Mouse (Mus musculus) stomach, postnatal 0 days (tissue): ENCODE data around the gene A530032D15Rik. TPM values are rescaled to one million over a fixed set of nuclear protein-coding genes. Genes with fewer than 3 reads are reported as not detected.
"Not testable (repeated sequence)": the region's sequence is repeated elsewhere in the genome, so short reads cannot be mapped to it uniquely, and the experiment has no call there.

ENCODE experiments used
- ATAC-seq: fragments of 200-750 bp; cut with Nextera tagmentation; 2 replicates; pipeline ENCODE4 v1.8.0; 2017; ENCODE audit not compliant: low FRiP score, low TSS enrichment
- DNase-seq: peaks from one replicate; pipeline ENCODE4 v3.0.0-alpha.2; 2016; ENCODE audit warnings: low spot score
- H3K27ac ChIP-seq: fragments of 300-500 bp; sonication (generic); replicated peaks from 2 replicates; pipeline ENCODE4 v1.5.1; 2014; ENCODE audit warnings: mild to moderate bottlenecking, control low read depth
- H3K27me3 ChIP-seq: fragments of 300-500 bp; sonication (generic); 2 replicates; pipeline ENCODE4 v1.6.1; 2014; ENCODE audit warnings: low read length; ENCODE audit not compliant: control insufficient read depth, insufficient read depth
- H3K36me3 ChIP-seq: fragments of 300-500 bp; sonication (generic); 2 replicates; pipeline ENCODE4 v1.6.1; 2014; ENCODE audit warnings: low read length, mixed read lengths; ENCODE audit not compliant: control insufficient read depth, insufficient read depth
- H3K4me1 ChIP-seq: fragments of 300-500 bp; sonication (generic); replicated peaks from 2 replicates; pipeline ENCODE4 v1.6.1; 2014; ENCODE audit warnings: antibody characterized with exemption; ENCODE audit not compliant: control insufficient read depth, insufficient read depth
- H3K4me2 ChIP-seq: fragments of 300-500 bp; sonication (generic); replicated peaks from 2 replicates; pipeline ENCODE4 v1.6.1; 2014; ENCODE audit warnings: low read depth, mild to moderate bottlenecking, control low read depth, moderate library complexity
- H3K4me3 ChIP-seq: fragments of 300-500 bp; sonication (generic); 2 replicates; pipeline ENCODE4 v1.5.1; 2014; ENCODE audit warnings: low read depth, low read length, control low read depth
- H3K9ac ChIP-seq: fragments of 300-500 bp; sonication (generic); 2 replicates; pipeline ENCODE4 v1.6.1; 2014; ENCODE audit warnings: mild to moderate bottlenecking, low read length, control low read depth, mixed read lengths
- H3K9me3 ChIP-seq: fragments of 300-500 bp; sonication (generic); 2 replicates; pipeline ENCODE4 v1.6.1; 2016; ENCODE audit warnings: low read length; ENCODE audit not compliant: control insufficient read depth
- WGBS: fragments of 180-500 bp; shearing (Covaris S2); extraction: QIAGEN DNeasy Blood & Tissue Kit; methylation state at CpG from one replicate; pipeline ENCODE4 v1.1.7; 2014; 5-methylcytosine and 5-hydroxymethylcytosine counted together
- polyA plus RNA-seq: library from polyadenylated mRNA; unstranded; fragments of >200 nt; fragmentation: Nextera tagmentation; extraction: Ambion mirVana; gene quantifications from 2 replicates; pipeline ENCODE4 v1.2.1, GENCODE M21; 2015

The A530032D15Rik gene
- polyA plus RNA-seq, 1 experiment from 2014 or later, result not detected

DNA sequence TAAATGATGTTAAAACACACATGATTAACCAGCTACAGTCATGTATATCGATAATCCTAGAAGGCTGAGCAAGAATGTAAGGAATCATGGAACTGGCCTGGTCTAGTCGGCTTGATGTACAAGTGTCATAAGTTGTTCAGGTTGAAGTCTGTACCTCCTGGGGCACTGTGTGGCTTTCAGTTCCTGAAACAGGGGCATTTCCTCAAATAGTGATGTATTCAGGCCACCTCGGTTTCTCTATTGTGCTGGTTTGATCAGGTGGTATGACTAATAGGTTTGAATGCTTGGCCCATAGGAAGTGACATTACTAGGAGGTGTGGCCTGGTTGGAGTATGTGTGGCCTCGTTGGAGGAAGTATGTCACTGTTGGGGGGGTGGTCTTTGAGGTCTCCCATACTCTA is 75.3 kb downstream of the A530032D15Rik start:
- not testable (repeated sequence) for H3K27me3 ChIP-seq, H3K9me3 ChIP-seq, H3K36me3 ChIP-seq, ATAC-seq, H3K4me1 ChIP-seq, H3K9ac ChIP-seq, H3K27ac ChIP-seq, H3K4me3 ChIP-seq, DNase-seq, H3K4me2 ChIP-seq
- WGBS, result 80% methylated on average over 3 of the region's 4 CpGs

DNA sequence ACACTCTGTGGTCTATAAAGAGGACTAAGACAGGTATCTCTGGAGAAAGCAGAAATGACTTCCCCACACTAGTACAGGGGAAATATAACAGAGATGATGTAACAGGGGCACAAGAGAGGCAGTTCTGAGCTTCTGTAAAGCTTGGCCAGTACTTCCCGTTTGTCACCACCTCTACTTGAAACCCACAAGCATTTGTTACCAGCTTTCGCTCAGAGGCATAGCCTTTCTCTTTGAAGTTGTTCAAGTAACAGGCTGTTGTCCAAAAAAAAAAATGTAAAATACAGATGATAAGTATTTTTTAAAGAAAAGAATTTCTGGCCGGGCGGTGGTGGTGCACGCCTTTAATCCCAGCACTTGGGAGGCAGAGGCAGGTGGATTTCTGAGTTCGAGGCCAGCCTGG is 76.0 kb downstream of the A530032D15Rik start:
- WGBS, result 94% methylated on average over 5 of the region's 6 CpGs
- not testable (repeated sequence) for DNase-seq, H3K9me3 ChIP-seq, H3K4me2 ChIP-seq, H3K4me1 ChIP-seq, H3K27ac ChIP-seq, H3K27me3 ChIP-seq, H3K9ac ChIP-seq, ATAC-seq, H3K4me3 ChIP-seq, H3K36me3 ChIP-seq

Other genes with a start within 250 kb of the A530032D15Rik start
- 0.11 and 0.18 TPM in 2 replicates for gene Slc16a14, start 174.7 kb downstream of the A530032D15Rik start, polyA plus RNA-seq
- not detected in 2 replicates for gene Gm10553, start 9.7 kb downstream of the A530032D15Rik start, polyA plus RNA-seq
- gene C130026I21Rik, start 160.7 kb upstream of the A530032D15Rik start, polyA plus RNA-seq, result 0.44 and 0.82 TPM in 2 replicates